Mouse (Mus musculus): ENCODE data around the gene Akap13.

Akap13 gene

DNA sequence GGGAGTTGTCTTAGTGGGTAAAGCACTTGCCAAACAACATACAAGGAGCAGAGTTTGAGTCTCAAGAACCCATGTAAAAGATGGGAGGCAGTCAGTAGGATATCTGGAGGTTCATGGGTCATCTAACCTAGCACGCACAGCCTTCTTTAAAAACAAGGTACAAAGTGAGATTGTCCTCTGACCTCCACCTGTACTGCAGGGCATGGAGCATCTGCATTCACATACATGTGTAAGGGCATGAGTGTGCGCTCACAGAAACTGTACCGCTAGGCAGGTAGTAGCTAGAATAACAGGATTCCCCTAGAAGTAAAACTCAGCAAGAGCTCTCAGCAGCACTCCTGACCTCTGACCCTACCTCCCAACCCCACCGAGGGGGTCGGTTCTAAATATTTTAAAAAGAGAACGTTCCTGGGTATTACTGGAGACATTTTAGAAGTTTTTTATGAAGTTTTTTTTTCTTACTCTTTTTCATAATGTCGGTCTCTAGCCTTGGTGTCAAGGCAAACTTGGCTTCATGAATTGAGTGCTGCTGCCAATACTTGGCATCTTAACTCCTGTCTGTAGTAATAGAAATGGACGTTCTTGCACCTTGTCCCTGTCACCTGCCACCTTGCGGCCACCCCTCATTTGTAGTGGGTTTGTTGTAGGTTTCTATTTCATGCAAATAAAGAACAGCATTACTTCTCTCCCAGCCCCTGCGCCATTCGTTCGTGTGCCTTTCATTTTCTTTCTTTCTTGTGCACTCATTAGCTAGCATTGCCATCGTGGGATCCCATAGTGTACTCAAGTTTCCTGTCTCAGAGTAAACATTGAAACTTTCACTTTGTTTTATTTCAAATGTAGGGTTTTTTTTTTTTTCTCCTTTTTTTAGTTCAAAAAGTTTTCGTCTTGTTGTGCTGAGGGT is 61.6 kb downstream of the Akap13 start:
- in situ Hi-C loops (cut with MboI), result loop anchor here (5.0 kb wide), 1 partner anchor 35 kb away; no protein-coding TSS in a partner anchor

DNA sequence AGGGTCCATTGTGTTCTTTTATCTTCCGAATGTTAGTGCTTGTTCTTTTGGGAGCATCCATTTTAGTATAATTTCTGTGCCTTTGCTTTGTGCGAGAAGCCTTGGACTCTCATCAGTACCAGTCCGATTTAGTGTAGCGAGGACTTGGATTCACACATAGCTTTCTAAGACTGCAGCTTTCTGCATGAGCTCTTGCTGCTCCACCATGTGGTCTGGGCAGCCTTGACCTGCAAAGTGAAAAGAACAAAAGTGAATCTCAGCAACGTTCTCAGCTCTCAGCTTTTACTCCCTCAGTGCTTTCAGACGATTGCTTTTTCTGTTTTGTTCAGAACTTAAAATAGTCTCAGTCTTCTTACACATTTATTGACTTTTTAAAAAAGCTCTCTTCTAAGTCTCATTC is 65.2 kb downstream of the Akap13 start:
- in situ Hi-C loops (cut with MboI), result no loop called here

DNA sequence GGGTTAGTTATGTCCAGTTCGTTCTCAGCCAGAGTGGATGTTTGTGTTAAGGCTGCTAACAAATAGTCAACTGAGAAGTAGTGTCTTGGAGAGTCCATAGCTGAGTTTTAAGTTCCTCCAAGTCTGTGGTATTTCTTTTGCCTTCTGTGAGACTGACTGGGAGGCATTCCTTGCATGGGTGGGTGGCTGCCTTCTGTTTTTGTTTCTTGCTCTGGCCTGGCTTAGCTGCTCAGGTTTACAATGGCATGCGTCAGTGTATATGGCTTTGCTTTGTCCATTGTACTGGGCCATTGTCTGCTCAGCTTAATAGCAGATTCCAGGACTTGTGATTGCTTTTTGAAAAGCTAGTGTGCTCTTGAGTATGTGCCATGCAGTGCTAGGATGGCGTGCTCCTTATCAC is 65.9 kb downstream of the Akap13 start:
- in situ Hi-C loops (cut with MboI), result no loop called here

DNA sequence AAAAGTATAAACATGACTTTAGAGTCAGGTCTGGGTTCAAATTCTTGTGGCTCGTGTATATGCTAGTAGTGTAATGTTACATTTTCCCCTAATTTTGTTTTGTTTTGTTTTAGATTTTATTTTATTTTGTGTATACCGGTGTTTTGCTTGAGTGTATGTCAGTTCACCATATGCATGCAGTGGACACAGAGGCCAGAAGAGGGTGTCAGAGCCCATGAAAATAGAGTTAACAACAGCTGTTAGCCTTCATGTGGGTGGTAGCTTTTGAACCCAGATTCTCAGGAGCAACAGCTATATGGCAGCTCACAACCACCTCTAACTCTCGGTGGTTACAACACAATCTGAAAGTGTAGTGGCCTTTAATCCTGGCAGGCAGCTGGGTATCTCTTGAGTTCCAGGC is 66.9 kb downstream of the Akap13 start:
- in situ Hi-C loops (cut with MboI), result no loop called here

DNA sequence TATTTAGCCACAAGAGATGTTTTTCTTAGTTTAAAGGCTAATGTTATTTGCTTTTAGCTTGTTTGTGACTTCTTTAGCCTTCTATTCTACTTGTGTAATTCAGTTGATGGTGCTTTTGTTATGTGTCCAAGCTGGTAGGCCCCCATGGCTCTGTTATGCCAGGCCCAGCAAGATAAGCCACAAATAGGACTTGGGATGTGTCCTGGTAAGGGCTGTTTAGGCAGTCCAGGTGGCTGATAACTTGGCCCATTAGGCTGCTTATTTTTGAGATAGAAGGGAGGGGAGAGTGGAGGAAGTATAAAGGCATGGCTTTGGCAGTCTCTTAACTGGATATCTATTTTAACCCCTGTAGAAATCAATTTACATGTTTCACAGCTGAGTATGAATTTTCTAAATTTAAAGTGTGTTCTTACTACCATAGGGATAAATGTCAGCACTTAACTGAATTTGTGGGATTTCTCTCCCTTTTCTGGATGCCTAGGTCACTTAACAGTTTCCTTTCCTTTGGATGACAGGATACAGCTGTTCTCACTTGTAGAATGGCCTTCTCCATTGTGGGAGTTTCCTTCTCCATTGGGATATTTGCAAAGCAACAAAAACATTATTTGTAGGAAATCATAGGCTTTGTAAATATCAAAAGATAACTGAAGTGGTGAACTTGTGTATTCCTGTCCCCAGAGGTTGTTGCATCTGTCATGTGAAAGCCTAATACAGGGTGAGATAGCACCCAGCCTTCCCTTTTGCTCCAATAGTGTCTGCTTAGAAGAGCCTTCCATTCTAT is 69.6 kb downstream of the Akap13 start:
- in situ Hi-C loops (cut with MboI), result no loop called here

DNA sequence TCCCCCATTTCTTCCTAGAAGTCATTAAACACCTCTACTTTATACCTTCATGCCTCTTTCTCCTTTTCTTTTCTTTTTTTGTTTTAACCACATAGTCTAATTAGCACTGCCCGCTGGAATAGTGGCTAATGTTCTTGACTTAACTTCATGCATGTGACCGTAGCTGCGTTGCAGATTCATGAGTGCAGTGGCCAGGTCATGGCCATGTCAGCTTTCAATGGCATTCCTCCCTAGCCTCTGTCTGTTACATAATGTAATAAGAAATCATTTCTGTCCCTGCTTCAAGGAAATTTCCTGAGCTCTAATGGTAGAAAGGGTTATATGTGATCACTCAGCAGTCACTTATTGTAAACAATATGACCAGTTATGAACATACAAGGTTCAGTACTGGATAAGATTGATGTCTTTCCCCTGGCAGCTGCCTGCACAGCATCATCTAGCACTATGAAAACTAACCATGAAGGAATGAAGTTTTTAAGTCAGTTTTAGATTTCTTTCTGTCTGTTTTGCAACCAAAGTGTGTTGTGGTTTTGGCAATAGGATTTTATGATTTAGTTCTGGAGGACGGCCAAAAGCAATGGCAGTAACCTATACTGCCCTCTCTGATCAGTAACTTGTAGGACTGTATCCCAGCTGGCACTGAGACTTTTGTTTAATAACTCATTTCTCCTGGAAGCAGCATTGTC is 70.5 kb downstream of the Akap13 start:
- in situ Hi-C loops (cut with MboI), result no loop called here

DNA sequence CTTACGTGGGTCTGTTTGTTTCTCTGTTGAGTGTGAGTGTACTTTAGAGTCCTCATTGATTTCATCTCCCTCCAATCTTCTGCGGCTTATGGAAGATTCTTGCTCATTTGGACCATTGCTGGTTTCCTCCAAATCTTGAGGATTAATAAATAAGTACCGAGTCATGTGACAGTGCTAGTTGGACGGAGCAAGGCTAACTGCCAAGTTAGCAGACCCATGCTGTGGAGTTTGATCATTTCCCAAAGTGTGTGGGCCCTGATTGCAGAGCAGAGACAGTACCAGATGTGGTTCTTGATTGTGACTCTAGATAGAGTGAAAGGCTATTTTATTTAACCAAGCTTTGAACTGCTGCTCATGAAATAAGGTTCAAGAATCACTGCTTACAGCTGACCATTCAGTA is 73.4 kb downstream of the Akap13 start:
- in situ Hi-C loops (cut with MboI), result no loop called here

DNA sequence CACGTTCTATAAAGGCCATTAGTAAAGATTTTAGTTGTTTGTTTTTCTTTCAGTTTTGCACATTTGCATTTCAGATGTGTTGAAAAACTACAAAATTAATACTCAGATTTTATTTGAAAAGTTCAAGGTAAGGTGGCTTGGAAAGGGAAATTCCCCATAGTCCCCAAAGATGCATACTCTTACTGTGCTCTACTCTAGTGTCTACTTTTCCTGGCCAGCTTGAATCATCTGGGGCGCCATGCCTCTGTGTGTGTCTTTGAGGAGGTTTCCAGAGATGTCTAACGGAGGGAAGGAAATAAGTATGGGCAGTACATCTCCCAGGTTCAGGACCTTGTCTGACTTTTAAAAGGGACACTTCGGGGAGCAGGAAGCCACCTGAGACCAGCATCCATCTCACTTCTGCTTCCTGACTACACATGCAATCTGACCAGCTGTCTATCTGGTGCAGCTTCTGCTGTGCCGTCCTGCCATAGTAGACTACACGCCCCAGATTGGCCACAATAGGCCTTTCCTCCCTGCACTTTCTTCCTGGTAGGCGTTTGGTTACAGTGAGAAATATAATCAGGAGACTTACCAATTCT is 74.6 kb downstream of the Akap13 start:
- in situ Hi-C loops (cut with MboI), result no loop called here

DNA sequence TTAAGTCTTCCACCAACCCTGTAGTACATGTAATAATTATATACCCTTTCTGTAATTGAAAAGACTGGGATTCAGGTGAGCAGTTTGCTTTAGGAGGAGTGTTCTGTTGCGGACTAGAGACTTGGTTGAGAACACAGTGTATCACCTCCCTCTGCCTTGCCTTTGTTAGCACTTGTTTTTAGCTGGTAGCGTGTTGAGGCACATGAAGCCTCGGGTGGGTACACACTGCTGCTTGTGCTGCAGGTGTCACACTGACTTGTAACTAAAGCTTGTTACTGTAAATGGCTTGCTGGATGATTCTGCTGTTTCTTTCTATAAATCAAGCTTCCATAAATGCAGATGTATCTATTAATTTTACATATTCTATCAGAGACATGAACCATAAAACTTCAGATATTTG is 75.3 kb downstream of the Akap13 start:
- in situ Hi-C loops (cut with MboI), result no loop called here

DNA sequence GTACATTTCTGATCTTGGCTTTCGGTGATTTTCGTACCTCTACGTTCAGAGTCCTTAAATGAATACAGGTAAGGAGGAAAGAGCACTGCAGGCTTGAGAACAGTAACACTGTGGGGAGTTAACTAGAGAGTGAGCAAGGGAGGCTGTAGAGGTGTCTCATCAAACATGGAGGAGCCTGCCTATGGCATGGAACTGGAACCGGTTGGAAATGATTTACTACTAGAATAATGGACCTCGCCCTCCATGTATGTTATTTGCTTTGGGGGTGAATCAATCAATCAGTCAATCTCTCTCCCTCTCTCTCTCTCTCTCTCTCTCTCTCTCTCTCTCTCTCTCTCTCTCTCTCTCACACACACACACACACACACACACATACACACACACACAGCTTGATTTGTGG is 77.7 kb downstream of the Akap13 start:
- in situ Hi-C loops (cut with MboI), result no loop called here

DNA sequence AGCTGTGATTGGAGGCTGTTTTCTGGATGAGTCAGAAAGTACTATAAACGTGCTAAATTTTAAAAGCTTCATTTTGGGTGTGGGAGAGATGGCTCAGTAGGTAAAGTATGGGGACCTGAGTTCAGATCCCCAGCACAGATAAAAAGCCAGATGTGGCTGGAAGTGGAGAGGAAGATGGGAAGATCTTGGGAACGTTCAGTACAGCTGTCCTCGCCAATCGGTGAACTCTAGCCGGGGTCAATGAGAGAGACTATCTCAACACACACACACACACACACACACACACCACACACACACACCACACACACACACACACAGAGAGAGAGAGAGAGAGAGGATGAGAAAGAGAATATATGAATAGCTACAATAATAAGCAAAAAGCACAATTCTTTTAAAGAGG is 81.0 kb downstream of the Akap13 start:
- in situ Hi-C loops (cut with MboI), result no loop called here

DNA sequence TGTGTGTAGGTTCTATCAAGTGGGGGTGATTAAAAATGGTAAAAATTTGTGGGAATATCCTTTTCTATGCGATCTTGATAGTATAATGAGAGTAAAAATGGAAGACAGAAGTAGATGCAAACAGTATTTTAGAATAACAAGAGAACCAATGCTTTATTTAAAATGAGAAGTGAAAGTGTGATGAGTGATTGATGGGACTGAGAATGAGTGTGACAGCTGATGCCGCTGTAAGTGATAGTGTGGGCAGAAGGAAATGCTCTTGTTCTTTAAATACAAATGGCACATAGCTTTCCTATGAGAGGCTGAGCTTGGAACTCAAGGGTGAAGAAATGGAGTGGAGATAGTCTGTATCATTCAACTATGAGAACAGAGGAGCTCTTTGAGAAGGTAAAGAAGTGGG is 82.2 kb downstream of the Akap13 start:
- in situ Hi-C loops (cut with MboI), result no loop called here

DNA sequence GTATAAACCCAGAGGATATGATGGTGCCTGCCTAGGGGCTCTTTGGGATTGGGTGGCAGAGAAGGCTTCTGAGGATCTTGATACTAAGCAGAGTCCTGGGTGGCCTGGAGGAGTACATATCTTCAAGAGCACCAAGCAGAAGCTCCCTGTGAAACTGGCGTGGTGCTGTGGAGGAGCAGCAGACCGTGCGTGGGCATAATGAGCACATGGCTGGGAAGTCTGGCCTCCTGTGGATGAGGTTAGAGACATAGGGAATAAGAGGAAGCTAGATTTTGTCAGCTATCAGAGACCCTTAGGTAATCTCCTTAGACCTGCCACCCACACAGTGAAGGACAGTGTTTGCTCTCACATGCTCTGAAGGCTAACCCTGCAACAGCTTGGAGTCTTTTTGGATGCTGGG is 83.2 kb downstream of the Akap13 start:
- in situ Hi-C loops (cut with MboI), result no loop called here

DNA sequence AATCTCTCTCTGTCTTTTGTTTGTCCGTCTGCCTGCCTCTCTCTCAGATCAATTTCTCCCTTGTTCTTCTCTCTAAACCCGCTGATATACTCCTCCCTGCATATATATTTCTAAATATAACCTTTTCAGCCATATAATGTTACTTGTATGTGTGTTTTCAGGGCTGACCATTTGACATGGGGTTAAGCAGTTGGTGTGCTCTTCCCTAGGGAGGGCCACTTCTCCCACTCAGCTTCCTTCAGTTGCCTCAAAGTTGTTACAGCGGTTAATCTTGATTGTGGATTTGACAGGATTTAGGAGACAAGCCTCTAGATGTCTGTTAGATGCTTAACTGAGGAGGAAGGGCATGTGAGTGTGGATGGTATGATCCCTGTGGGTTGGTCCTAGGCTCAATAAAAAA is 83.8 kb downstream of the Akap13 start:
- in situ Hi-C loops (cut with MboI), result no loop called here

DNA sequence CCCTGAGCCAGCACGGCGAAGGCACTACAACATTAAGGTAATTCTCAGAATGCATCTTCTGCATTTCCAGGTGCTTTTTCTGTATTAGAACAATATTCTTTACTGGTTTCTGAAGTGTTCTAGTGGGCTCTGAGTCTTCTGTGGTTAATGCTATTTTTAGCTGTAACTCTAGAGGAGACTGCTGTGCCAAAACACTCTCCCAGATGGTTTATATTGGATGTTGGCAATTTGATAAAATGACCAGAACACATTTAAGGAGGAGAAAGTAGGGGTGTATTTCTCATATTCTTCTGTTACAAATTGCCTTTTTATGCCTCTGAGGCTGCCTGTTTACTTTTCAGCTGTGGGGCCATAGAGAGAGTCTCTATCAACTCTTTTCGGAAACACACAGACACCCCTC is 94.5 kb downstream of the Akap13 start:
- in situ Hi-C loops (cut with MboI), result loop anchor here (10.0 to 25.0 kb wide), 2 partner anchors 165 to 413 kb away; no protein-coding TSS in a partner anchor

DNA sequence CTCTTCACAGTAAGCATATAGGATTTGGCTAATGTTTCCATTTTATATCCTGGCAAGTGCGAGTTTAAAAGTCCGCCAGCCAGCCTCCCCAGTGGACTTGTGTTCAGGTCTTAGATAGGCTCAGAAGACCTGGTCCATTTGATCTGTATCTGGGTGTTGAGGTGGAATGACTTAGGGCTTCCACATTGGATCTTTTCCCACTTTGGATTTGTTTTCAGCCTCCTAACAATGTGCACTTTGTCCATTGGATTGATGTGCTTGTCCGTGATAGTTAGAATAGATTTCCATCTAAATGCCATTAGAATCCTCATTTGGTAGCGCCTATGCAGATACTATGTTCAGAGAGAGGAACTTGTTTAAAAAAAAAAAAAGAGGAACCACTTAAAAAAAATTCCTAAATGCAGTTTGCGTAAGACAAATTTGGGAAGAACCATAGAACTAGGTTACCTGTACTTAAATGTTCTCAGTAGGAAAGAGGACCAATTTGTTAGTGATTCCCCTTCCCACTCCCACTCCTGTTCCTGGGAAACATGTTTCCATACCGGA is 95.5 kb downstream of the Akap13 start:
- in situ Hi-C loops (cut with MboI), result loop anchor here (10.0 to 25.0 kb wide), 2 partner anchors 166 to 414 kb away; no protein-coding TSS in a partner anchor

DNA sequence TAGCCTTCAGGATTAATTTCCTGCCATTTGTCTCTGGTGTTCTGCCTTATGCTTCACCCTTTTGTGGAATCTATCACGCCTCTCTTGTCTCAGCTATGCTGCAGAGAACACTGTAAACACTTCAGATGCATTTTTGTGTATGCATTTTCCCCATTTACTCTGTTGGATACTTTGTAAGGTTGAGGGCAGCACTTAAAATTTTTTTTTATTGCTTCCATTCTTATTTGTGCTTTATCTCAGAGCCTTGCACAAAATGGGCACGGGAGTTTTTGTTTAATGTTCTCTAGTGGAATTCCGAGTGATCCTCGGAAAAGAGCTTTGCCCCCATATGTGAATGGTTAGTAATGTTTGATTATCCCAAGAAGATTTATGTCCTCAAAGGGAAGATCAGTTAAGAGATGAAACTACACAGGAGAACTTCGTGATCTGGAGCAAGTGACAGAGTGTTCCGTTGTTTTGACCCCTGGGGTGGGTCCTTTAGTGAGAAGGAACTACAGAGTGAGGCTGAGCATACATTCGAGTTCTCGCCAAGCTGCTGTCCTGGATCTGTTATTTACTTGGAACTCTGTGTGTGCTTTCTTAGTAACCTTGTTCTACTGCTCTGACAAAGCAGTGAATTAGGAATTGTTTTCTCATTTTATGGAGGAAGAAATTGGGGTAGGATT is 97.8 kb downstream of the Akap13 start:
- in situ Hi-C loops (cut with MboI), result loop anchor here (10.0 to 25.0 kb wide), 2 partner anchors 168 to 416 kb away; no protein-coding TSS in a partner anchor

DNA sequence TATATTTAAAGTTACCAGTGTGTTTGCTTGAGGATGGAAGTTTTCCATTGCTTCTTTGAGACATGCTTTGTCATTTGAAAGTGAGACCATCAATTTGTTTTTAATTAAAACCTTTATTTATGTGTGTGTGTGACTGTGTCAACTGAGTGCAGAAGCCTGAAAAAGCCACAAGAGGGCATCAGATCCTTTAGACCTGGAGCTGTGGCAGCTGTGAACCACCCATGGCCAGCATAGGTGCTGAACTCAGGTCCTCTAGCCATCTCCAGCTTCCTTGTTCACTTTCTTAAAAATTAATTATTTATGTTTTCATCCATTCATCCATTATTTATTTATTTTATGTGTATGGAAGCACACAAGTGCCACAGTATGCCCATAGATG is 98.3 kb downstream of the Akap13 start:
- in situ Hi-C loops (cut with MboI), result loop anchor here (10.0 to 25.0 kb wide), 2 partner anchors 169 to 416 kb away; no protein-coding TSS in a partner anchor

DNA sequence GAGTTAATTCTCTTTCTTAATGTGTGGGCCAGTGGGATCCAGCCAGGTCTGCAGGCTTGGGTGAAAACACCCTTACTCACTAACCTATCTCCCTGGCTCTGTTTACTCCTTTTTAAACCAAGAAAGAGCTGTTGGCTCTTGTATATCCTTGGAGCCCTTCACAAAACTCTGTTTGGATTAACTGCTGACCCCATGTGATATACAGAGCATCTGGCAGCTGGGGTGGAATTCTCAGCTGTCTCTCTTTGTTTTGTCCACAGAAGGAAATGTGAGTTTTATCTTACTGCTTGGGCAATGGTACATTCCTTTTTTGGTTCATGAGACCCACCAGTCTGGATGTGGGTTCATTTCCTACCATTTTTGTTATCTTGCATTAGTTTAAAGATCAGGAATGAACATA is 98.7 kb downstream of the Akap13 start:
- in situ Hi-C loops (cut with MboI), result loop anchor here (10.0 to 25.0 kb wide), 2 partner anchors 169 to 417 kb away; no protein-coding TSS in a partner anchor

DNA sequence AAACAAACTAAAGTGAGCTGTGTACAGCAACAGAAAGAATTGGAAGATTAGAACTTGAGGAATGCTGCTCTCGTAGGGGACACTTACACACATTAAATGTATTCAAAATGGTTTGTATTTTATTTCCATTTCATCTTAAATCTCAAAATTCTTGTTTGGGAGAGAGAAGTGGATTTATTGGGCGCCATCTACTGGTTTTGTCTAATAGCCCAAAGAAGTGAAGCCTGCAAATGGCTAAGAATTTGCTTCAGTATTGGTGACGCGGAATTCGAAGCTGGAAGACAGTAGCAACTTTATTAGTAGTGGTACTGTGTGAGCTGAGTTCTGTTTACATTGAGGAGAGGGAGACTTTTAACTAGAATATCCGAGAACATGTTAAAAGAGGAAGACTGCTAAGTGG is 100.6 kb downstream of the Akap13 start:
- in situ Hi-C loops (cut with MboI), result loop anchor here (10.0 to 25.0 kb wide), 2 partner anchors 171 to 419 kb away; no protein-coding TSS in a partner anchor

DNA sequence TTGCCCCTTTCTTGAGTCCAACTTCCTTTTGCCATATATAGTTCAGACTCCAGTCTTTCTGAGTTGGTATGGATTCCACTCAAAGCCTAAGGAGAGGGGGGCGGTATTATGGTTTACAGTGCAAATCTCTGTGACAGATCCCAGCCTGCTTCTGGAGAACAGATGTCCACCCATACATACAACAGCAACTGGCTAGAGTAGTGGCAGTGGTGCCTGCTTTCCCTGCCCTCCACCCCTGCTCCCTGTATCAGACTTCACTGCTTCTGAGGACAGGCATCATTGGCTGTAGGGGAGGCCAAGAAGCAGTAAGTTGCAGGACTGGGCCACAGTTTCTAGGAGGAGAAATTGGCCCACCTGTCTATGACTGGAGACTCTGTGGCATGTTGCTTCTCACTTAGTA is 102.9 kb downstream of the Akap13 start:
- in situ Hi-C loops (cut with MboI), result loop anchor here (10.0 to 25.0 kb wide), 2 partner anchors 173 to 421 kb away; no protein-coding TSS in a partner anchor
